Mouse (Mus musculus): ENCODE measurements at regions not wholly inside any gene's neighbourhood (a gene's known extent, or its start where the extent isn't known, plus 50 kb on each side); places are given as distances from the start of the nearest gene placed in this dataset.
A peak's percentile ranks its signal among the peaks of the same experiment; 100 is the strongest.

DNA sequence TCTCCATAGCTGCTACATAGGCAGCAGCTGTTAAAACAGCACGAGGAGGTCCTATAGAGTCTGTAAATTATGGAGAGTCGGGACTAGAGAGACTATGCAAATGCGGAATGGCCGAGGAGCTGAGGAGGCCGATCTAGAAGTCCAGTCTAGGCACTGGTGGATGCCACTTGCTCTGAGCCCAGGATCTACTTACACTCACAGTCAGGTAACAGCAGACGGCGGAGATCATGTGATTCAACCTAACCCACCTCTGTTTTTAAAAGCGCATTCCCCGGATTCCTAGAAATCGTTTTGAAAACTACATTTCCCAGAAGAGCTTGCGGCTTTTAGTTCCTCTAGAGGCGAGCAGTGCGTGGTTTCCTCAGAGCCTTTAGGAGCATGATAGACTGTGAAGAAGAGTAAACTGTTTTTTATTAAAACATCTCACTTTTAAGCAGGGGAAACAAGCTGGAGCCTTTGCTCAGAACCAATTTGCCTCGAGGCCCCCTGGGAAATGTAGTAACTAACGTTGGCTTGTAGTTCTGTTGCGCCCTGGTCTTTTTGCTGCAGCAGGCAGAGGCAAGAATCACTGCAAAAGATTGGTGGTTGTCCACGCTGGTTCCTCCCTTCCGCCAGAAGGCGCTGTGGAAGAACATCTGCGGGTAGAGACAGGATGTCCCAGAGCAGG is 68.6 kb upstream of the Chd6 start:
- peak; percentile 22 to 43 for DNase-seq (ENCODE audit: low spot score in 2 of 2)

DNA sequence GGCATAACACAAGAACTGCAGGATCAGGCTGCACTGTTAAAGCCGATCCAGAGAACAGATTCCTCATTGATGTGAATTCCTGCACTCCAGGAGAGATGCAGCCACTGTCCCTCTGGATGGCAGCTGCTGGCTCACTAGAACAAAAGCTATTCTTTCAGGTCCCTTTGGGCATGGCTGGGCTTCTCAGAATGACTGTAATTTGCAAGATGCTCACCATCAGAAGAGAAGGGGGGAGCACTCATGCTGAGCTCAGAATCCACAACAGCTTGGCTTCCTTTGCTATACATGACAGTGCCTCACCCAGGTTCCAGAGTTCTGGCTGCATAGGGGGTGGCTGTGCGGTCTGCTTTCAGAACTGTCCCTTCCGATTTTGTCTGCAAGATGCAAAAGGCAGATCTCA is 57.8 kb upstream of the Chd6 start:
- DNase-seq (ENCODE audit: low spot score in 2 of 2) = no peak

DNA sequence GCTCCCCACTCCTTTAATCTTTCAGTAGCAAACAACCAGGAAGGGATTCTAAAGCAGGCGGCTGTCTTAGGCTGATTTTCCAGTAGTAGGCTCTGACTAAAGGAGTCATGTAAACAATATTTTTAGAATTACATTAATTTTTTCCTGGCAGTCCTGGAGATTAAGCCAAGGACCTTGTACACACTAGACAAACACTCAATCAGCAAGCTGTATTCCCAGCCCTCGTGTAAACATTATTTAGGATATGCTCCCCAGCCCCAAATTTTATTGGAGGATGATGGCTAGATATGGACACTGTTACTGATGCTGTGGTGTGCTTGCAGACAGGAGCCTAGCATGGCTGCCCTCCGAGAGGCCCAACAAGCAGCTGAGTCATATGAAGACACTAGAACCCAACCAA is 56.6 kb upstream of the Chd6 start:
- no peak for DNase-seq (ENCODE audit: low spot score in 2 of 2)

DNA sequence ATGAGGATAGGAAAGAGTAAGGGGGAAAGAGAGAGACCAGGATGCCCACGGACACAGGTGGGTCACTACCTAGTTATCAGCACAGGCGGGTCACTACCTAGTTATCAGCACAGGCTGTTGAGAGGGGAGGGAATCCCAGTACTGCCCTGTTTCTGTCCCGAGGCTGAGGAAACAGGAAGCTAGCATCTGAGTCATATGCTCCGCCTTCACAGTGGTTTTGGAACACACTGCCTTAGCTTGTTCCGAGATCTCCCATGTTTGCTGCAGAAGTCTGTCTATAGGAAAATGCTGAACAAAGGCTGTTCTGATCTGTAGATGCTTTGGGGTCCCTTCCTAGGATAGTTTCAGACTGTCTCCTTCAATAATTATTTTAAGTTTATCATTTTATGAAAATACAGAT is 55.4 kb upstream of the Chd6 start:
- DNase-seq (ENCODE audit: low spot score in 2 of 2) = no peak
